Mouse (Mus musculus): ENCODE measurements around the gene Gmfb.

The Gmfb gene

DNA sequence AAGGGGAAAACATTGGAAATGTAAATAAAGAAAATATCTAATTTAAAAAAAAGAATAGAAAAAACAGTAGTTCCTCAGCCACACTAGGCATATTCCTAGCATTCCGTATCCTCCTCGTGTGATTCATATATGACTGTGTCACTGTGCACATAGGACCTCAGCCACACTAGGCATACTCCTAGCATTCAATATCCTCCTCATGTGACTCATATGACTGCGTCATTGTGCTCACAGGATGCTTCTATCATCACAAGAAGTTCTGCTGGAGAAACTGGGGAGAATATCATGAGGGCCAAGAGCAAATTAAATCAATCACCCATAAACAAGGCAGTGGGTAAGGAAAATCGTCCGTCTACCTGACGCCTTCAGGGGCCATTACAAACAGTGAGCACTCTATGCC lies 31.3 kb downstream of the Gmfb start:
- peaks cover 19% of the 10 kb centered on the region for H3K4me1 ChIP-seq (replicated peaks; ENCODE audit: low read depth, low read length)
- H3K4me3 ChIP-seq (replicated peaks; ENCODE audit: low read length): no peak overlapping the region
- H3K9me3 ChIP-seq (ENCODE audit: low read length): peaks cover 17% of the 10 kb centered on the region
- TF ChIP-seq NANOG (IDR thresholded peaks at IDR 0.05; ENCODE audit: borderline replicate concordance, low read length): no peak
- H3K36me3 ChIP-seq (ENCODE audit: insufficient read depth, low read length): peaks cover 4% of the 10 kb centered on the region; the same call in 1 of the 2 replicates
- no peaks in the 10 kb centered on the region for H3K27me3 ChIP-seq (ENCODE audit: insufficient read depth, low read length)

GRCm38 (mm10) chr14:46790303-46790702 lies 31.7 kb downstream of the Gmfb start:
- Histone ChIP-seq H3K4me3 (replicated peaks; ENCODE audit: low read length) (no peak overlapping the region), H3K36me3 (ENCODE audit: insufficient read depth, low read length) (peaks cover 4% of the 10 kb centered on the region; the same call in 1 of the 2 replicates), H3K27me3 (ENCODE audit: insufficient read depth, low read length) (no peaks in the 10 kb centered on the region), H3K4me1 (replicated peaks; ENCODE audit: low read depth, low read length) (peaks cover 20% of the 10 kb centered on the region), H3K9me3 (ENCODE audit: low read length) (peaks cover 17% of the 10 kb centered on the region)
- TF ChIP-seq CTCF (conservative IDR thresholded peaks at IDR 0.05; ENCODE audit: low read length): peak; percentile 52
- TF ChIP-seq NANOG (IDR thresholded peaks at IDR 0.05; ENCODE audit: borderline replicate concordance, low read length): no peak
- TF ChIP-seq POU5F1 (IDR thresholded peaks at IDR 0.05; ENCODE audit: borderline replicate concordance, low read length): no peak

GRCm38 (mm10) chr14:46788505-46788901 lies 33.5 kb downstream of the Gmfb start:
- Histone ChIP-seq H3K4me1 (replicated peaks; ENCODE audit: low read depth, low read length) (peaks cover 23% of the 10 kb centered on the region), H3K36me3 (ENCODE audit: insufficient read depth, low read length) (peaks cover 15% of the 10 kb centered on the region), H3K9me3 (ENCODE audit: low read length) (peaks cover 4% of the 10 kb centered on the region), H3K4me3 (replicated peaks; ENCODE audit: low read length) (peak overlapping the region; percentile 91), H3K27me3 (ENCODE audit: insufficient read depth, low read length) (no peaks in the 10 kb centered on the region)
- TF ChIP-seq POU5F1 (IDR thresholded peaks at IDR 0.05; ENCODE audit: borderline replicate concordance, low read length) (no peak), NANOG (IDR thresholded peaks at IDR 0.05; ENCODE audit: borderline replicate concordance, low read length) (no peak)

- H3K36me3 ChIP-seq (ENCODE audit: insufficient read depth, low read length): peaks cover 17% of the 10 kb centered on the region
- H3K27me3 ChIP-seq (ENCODE audit: insufficient read depth, low read length): no peaks in the 10 kb centered on the region
- no peak for TF ChIP-seq NANOG (IDR thresholded peaks at IDR 0.05; ENCODE audit: borderline replicate concordance, low read length)
- peak; percentile 18; the same call in 1 of the 2 replicates for TF ChIP-seq CTCF (conservative IDR thresholded peaks at IDR 0.05; ENCODE audit: low read length)
- peak within 1 kb of the TSS; percentile 91 for H3K4me3 ChIP-seq (replicated peaks; ENCODE audit: low read length)
- H3K4me1 ChIP-seq (replicated peaks; ENCODE audit: low read depth, low read length): peaks cover 23% of the 10 kb centered on the region
- no peaks in the 10 kb centered on the region for H3K9me3 ChIP-seq (ENCODE audit: low read length)
Observed at GRCm38 (mm10) chr14:46787787-46788504, 34.1 kb downstream of the Gmfb start, which contains the start of gene Cnih1. TSS of gene Cnih1 (minus strand) at chr14:46788411.

GRCm38 (mm10) chr14:46787454-46787786 lies 34.6 kb downstream of the Gmfb start:
- Histone ChIP-seq H3K4me3 (replicated peaks; ENCODE audit: low read length) (peak overlapping the region; percentile 91), H3K4me1 (replicated peaks; ENCODE audit: low read depth, low read length) (peaks cover 27% of the 10 kb centered on the region), H3K9me3 (ENCODE audit: low read length) (no peaks in the 10 kb centered on the region), H3K36me3 (ENCODE audit: insufficient read depth, low read length) (peaks cover 19% of the 10 kb centered on the region), H3K27me3 (ENCODE audit: insufficient read depth, low read length) (no peaks in the 10 kb centered on the region)
- TF ChIP-seq CTCF (conservative IDR thresholded peaks at IDR 0.05; ENCODE audit: low read length): no peak
- TF ChIP-seq NANOG (IDR thresholded peaks at IDR 0.05; ENCODE audit: borderline replicate concordance, low read length): no peak
- TF ChIP-seq POU5F1 (IDR thresholded peaks at IDR 0.05; ENCODE audit: borderline replicate concordance, low read length): no peak

DNA sequence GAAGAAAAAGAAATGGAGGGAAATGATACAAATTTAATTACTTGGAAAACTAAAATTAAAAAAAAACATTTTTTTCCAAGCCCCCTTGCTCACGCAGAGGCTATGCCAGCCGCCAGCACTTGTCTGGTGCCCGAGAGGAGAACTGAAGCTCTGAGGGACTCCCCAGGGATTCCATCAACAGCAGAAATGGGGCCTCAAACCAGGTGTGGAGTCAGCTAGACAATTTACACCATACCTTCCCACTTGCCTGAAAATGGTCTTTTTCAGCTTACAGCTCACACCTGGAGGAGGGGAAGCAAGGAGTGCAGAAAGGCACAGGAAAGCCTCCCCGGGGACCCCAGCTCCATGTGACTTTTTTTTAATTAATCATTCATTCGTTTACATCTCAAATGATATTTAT lies 36.8 kb downstream of the Gmfb start:
- no peak for TF ChIP-seq CTCF (conservative IDR thresholded peaks at IDR 0.05; ENCODE audit: low read length)
- TF ChIP-seq NANOG (IDR thresholded peaks at IDR 0.05; ENCODE audit: borderline replicate concordance, low read length): no peak
- H3K4me3 ChIP-seq (replicated peaks; ENCODE audit: low read length): no peak overlapping the region
- no peaks in the 10 kb centered on the region for H3K27me3 ChIP-seq (ENCODE audit: insufficient read depth, low read length)
- H3K36me3 ChIP-seq (ENCODE audit: insufficient read depth, low read length): peaks cover 27% of the 10 kb centered on the region
- H3K4me1 ChIP-seq (replicated peaks; ENCODE audit: low read depth, low read length): peaks cover 44% of the 10 kb centered on the region
- H3K9me3 ChIP-seq (ENCODE audit: low read length): no peaks in the 10 kb centered on the region

- H3K9me3 ChIP-seq (ENCODE audit: low read length): peaks cover 7% of the 10 kb centered on the region
- H3K4me3 ChIP-seq (replicated peaks; ENCODE audit: low read length): no peak overlapping the region
- H3K27me3 ChIP-seq (ENCODE audit: insufficient read depth, low read length): no peaks in the 10 kb centered on the region
- H3K36me3 ChIP-seq (ENCODE audit: insufficient read depth, low read length): peaks cover 46% of the 10 kb centered on the region
- TF ChIP-seq CTCF (conservative IDR thresholded peaks at IDR 0.05; ENCODE audit: low read length): no peak
- no peak for TF ChIP-seq NANOG (IDR thresholded peaks at IDR 0.05; ENCODE audit: borderline replicate concordance, low read length)
- TF ChIP-seq POU5F1 (IDR thresholded peaks at IDR 0.05; ENCODE audit: borderline replicate concordance, low read length): no peak
- peaks cover 41% of the 10 kb centered on the region for H3K4me1 ChIP-seq (replicated peaks; ENCODE audit: low read depth, low read length)
Observed at GRCm38 (mm10) chr14:46783327-46783926, 38.6 kb downstream of the Gmfb start.

DNA sequence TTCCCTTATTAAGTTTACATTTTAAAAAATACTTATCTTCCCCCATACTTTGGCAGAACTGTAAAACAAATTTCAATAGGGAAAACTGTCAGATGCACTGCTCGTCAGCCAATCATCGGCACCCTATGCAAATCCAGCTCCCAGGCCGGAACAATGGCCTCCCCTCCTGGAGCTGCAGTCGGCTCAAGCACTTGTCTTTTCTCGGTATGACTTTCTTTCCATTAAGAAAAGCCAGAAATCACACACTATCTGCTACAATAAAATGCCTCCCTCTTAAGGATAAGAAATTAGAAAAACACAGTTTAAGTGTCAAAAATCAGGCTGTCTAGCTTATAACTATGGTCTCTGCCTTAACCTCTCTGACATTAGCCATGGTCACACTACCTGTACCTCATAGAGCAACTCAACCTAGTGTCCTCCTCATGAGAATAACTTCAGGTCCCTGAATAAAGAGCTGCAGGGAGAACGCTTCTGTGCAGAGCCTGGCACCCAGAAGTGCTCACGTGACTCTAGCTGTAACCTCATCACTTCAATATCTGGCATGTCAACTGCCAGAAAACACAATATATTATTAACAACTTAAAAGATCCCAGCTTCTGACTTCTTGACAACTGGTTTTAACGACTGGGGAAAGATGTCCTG lies 39.7 kb downstream of the Gmfb start:
- no peak for TF ChIP-seq NANOG (IDR thresholded peaks at IDR 0.05; ENCODE audit: borderline replicate concordance, low read length)
- TF ChIP-seq POU5F1 (IDR thresholded peaks at IDR 0.05; ENCODE audit: borderline replicate concordance, low read length): no peak
- no peak overlapping the region for H3K4me3 ChIP-seq (replicated peaks; ENCODE audit: low read length)
- H3K27me3 ChIP-seq (ENCODE audit: insufficient read depth, low read length): no peaks in the 10 kb centered on the region
- H3K4me1 ChIP-seq (replicated peaks; ENCODE audit: low read depth, low read length): peaks cover 39% of the 10 kb centered on the region
- H3K36me3 ChIP-seq (ENCODE audit: insufficient read depth, low read length): peaks cover 57% of the 10 kb centered on the region
- peaks cover 7% of the 10 kb centered on the region for H3K9me3 ChIP-seq (ENCODE audit: low read length)
